Mouse (Mus musculus): Measurements from ENCODE around the gene Rap2a.

DNA sequence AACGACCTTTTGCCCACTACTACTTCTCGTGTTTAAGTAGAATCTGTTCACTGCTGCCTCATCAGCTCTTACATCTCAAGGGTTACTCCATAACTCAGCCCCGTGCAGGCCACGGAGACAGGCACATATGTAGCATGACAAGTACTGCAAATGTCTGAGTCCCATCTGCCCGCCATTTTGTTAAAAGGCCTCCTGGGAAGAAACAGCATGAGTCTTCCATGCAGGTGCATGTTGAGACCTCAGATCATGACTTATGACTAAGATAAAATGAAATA, 31.1 kb downstream of the Rap2a start:
- TF ChIP-seq EP300 (IDR thresholded peaks at IDR 0.05; ENCODE audit: insufficient read depth, low read depth, low read length) = no peak
- TF ChIP-seq CTCF (IDR thresholded peaks at IDR 0.05; ENCODE audit: low read depth, low read length) = no peak
